Mouse (Mus musculus): ENCODE measurements around the gene Coq7. TPM values are rescaled to one million over a fixed set of nuclear protein-coding genes. Genes with fewer than 3 reads are reported as not detected.

The Coq7 gene
- total RNA-seq, 2 experiments from 2014 or later: 63.5 to 67.8 TPM

- DNase-seq (ENCODE audit: low spot score in 2 of 2): no peak
Observed at GRCm38 (mm10) chr7:118498984-118499783, 34.0 kb downstream of the Coq7 start.

GRCm38 (mm10) chr7:118494892-118495579, 38.1 kb downstream of the Coq7 start:
- no peak for DNase-seq (ENCODE audit: low spot score in 2 of 2)

- DNase-seq (ENCODE audit: low spot score in 2 of 2): no peak
Observed at GRCm38 (mm10) chr7:118493892-118494291, 39.3 kb downstream of the Coq7 start.

- DNase-seq (ENCODE audit: low spot score in 2 of 2): peak; percentile 76 to 86
Observed at GRCm38 (mm10) chr7:118491431-118492147, 41.6 kb downstream of the Coq7 start, which contains the start of gene Itpripl2. Gene Itpripl2 (minus strand): TSS chr7:118491975.

GRCm38 (mm10) chr7:118490666-118491430, 42.3 kb downstream of the Coq7 start:
- DNase-seq (ENCODE audit: low spot score in 2 of 2): peak; percentile 29 to 58

GRCm38 (mm10) chr7:118489706-118490665, 43.2 kb downstream of the Coq7 start:
- DNase-seq (ENCODE audit: low spot score in 2 of 2): peak in 1 of 2 experiments; percentile 31

- DNase-seq (ENCODE audit: low spot score in 2 of 2): no peak
Observed at GRCm38 (mm10) chr7:118488060-118488664, 45.0 kb downstream of the Coq7 start.

GRCm38 (mm10) chr7:118486917-118487316, 46.2 kb downstream of the Coq7 start:
- no peak for DNase-seq (ENCODE audit: low spot score in 2 of 2)

GRCm38 (mm10) chr7:118483996-118484395, 49.2 kb downstream of the Coq7 start:
- no peak for DNase-seq (ENCODE audit: low spot score in 2 of 2)

- no peak for DNase-seq (ENCODE audit: low spot score in 2 of 2)
Observed at GRCm38 (mm10) chr7:118482001-118482400, 51.2 kb downstream of the Coq7 start.

- DNase-seq (ENCODE audit: low spot score in 2 of 2): no peak
Observed at GRCm38 (mm10) chr7:118481047-118481810, 51.9 kb downstream of the Coq7 start.

GRCm38 (mm10) chr7:118480160-118480709, 52.9 kb downstream of the Coq7 start:
- no peak for DNase-seq (ENCODE audit: low spot score in 2 of 2)

GRCm38 (mm10) chr7:118478835-118479312, 54.3 kb downstream of the Coq7 start:
- peak; percentile 38 to 66 for DNase-seq (ENCODE audit: low spot score in 2 of 2)

GRCm38 (mm10) chr7:118476428-118476827, 56.7 kb downstream of the Coq7 start:
- no peak for DNase-seq (ENCODE audit: low spot score in 2 of 2)

- peak in 1 of 2 experiments; percentile 62 for DNase-seq (ENCODE audit: low spot score in 2 of 2)
Observed at GRCm38 (mm10) chr7:118475008-118475705, 58.0 kb downstream of the Coq7 start.

- DNase-seq (ENCODE audit: low spot score in 2 of 2): no peak
Observed at GRCm38 (mm10) chr7:118472886-118473285, 60.3 kb downstream of the Coq7 start.

- DNase-seq (ENCODE audit: low spot score in 2 of 2): no peak
Observed at GRCm38 (mm10) chr7:118468060-118468459, 65.1 kb downstream of the Coq7 start.
